Mouse (Mus musculus) v-Abl transformed pro-B cells (cell line): ENCODE measurements around the gene Esrrg.

ENCODE experiments used
- in situ Hi-C, 2 experiments: fragments of 400-800 bp; cut with MboI; formaldehyde crosslinking; loops; one replicate each; pipeline ENCODE4 v1.15.1; 2025; ENCODE audit not compliant: unreplicated experiment in 2 of 2

Gene Esrrg

GRCm38 (mm10) chr1:187704921-187705320 lies 96.3 kb downstream of the Esrrg start:
- in situ Hi-C loops = no loop called here

GRCm38 (mm10) chr1:187705348-187705747 lies 96.8 kb downstream of the Esrrg start:
- in situ Hi-C loops = no loop called here

GRCm38 (mm10) chr1:187706046-187706445 lies 97.5 kb downstream of the Esrrg start:
- in situ Hi-C loops = no loop called here

- in situ Hi-C loops = no loop called here
These were observed 98.6 kb downstream of the Esrrg start for GRCm38 (mm10) chr1:187707176-187707575.

- in situ Hi-C loops = no loop called here
These were observed 101.9 kb downstream of the Esrrg start for GRCm38 (mm10) chr1:187710434-187710948.

- in situ Hi-C loops = no loop called here
These were observed 112.4 kb downstream of the Esrrg start for GRCm38 (mm10) chr1:187721035-187721434.

GRCm38 (mm10) chr1:187722016-187722415 lies 113.4 kb downstream of the Esrrg start:
- in situ Hi-C loops = no loop called here

GRCm38 (mm10) chr1:187724651-187725050 lies 116.1 kb downstream of the Esrrg start:
- in situ Hi-C loops = no loop called here

- in situ Hi-C loops = no loop called here
These were observed 116.8 kb downstream of the Esrrg start for GRCm38 (mm10) chr1:187725351-187725750.

- in situ Hi-C loops = no loop called here
These were observed 122.6 kb downstream of the Esrrg start for GRCm38 (mm10) chr1:187731171-187731570.

GRCm38 (mm10) chr1:187736507-187736906 lies 127.9 kb downstream of the Esrrg start:
- in situ Hi-C loops = no loop called here

GRCm38 (mm10) chr1:187737296-187737695 lies 128.7 kb downstream of the Esrrg start:
- in situ Hi-C loops = no loop called here

GRCm38 (mm10) chr1:187740531-187740930 lies 131.9 kb downstream of the Esrrg start:
- in situ Hi-C loops = no loop called here

- in situ Hi-C loops = no loop called here
These were observed 132.7 kb downstream of the Esrrg start for GRCm38 (mm10) chr1:187741306-187741705.

GRCm38 (mm10) chr1:187742071-187742470 lies 133.5 kb downstream of the Esrrg start:
- in situ Hi-C loops = no loop called here

GRCm38 (mm10) chr1:187749294-187749693 lies 140.7 kb downstream of the Esrrg start:
- in situ Hi-C loops = no loop called here

GRCm38 (mm10) chr1:187749931-187750330 lies 141.3 kb downstream of the Esrrg start:
- in situ Hi-C loops = no loop called here

- in situ Hi-C loops = no loop called here
These were observed 146.9 kb downstream of the Esrrg start for GRCm38 (mm10) chr1:187755528-187755927.

- in situ Hi-C loops = no loop called here
These were observed 149.4 kb downstream of the Esrrg start for GRCm38 (mm10) chr1:187757981-187758380.

GRCm38 (mm10) chr1:187758546-187758945 lies 150.0 kb downstream of the Esrrg start:
- in situ Hi-C loops = no loop called here

GRCm38 (mm10) chr1:187759536-187759935 lies 150.9 kb downstream of the Esrrg start:
- in situ Hi-C loops = no loop called here

- in situ Hi-C loops = no loop called here
These were observed 154.3 kb downstream of the Esrrg start for GRCm38 (mm10) chr1:187762641-187763450.
